Mouse (Mus musculus) ES-Bruce4 (cell line): ENCODE measurements around the gene Tas2r135. TPM values are rescaled to one million over a fixed set of nuclear protein-coding genes. Genes with fewer than 3 reads are reported as not detected.

Source experiments
- H3K27ac ChIP-seq: 2 replicates; pipeline ENCODE4 v1.5.1; 2012; ENCODE audit warnings: low read length, inconsistent platforms; ENCODE audit not compliant: insufficient read depth
- H3K27me3 ChIP-seq: 2 replicates; pipeline ENCODE4 v1.6.1; 2012; ENCODE audit warnings: mild to moderate bottlenecking, low read length, inconsistent platforms; ENCODE audit not compliant: control insufficient read depth, poor library complexity, insufficient read depth, severe bottlenecking
- H3K36me3 ChIP-seq: 2 replicates; pipeline ENCODE4 v1.6.1; 2012; ENCODE audit warnings: inconsistent platforms, mild to moderate bottlenecking, low read length, moderate library complexity; ENCODE audit not compliant: control insufficient read depth, poor library complexity, insufficient read depth, severe bottlenecking
- H3K4me1 ChIP-seq: one replicate; pipeline ENCODE4 v1.8.1; 2011; ENCODE audit warnings: low read length; ENCODE audit not compliant: control insufficient read depth, insufficient read depth
- H3K4me3 ChIP-seq: 2 replicates; pipeline ENCODE4 v1.5.1; 2011; ENCODE audit warnings: low read depth, mild to moderate bottlenecking, low read length
- H3K9ac ChIP-seq: 2 replicates; pipeline ENCODE4 v1.6.1; 2012; ENCODE audit warnings: low read depth, mild to moderate bottlenecking, inconsistent platforms; ENCODE audit not compliant: poor library complexity, severe bottlenecking
- H3K9me3 ChIP-seq: replicated peaks from 2 replicates; pipeline ENCODE4 v1.6.1; 2012; ENCODE audit warnings: mild to moderate bottlenecking, low read length, inconsistent platforms; ENCODE audit not compliant: control insufficient read depth, poor library complexity, insufficient read depth, severe bottlenecking
- CTCF ChIP-seq: IDR thresholded peaks from one replicate; pipeline ENCODE4 v1.8.1; 2011; ENCODE audit warnings: low read depth, low read length
- EP300 ChIP-seq: IDR thresholded peaks from 2 replicates; pipeline ENCODE4 v1.6.1; 2011; ENCODE audit warnings: low read depth, low read length; ENCODE audit not compliant: insufficient read depth
- POLR2A ChIP-seq: IDR thresholded peaks from one replicate; pipeline ENCODE4 v1.8.1; 2011; ENCODE audit warnings: low read length; ENCODE audit not compliant: insufficient read depth
- polyA plus RNA-seq: library from polyadenylated mRNA; stranded (reverse); fragments of >200 nt; gene quantifications from 2 replicates; pipeline ENCODE4 v1.2.4, GENCODE M21; 2011; ENCODE audit warnings: low read depth; ENCODE audit not compliant: missing spikeins, insufficient read depth, insufficient read length

The Tas2r135 gene
- polyA plus RNA-seq, 1 experiment, result not detected

DNA sequence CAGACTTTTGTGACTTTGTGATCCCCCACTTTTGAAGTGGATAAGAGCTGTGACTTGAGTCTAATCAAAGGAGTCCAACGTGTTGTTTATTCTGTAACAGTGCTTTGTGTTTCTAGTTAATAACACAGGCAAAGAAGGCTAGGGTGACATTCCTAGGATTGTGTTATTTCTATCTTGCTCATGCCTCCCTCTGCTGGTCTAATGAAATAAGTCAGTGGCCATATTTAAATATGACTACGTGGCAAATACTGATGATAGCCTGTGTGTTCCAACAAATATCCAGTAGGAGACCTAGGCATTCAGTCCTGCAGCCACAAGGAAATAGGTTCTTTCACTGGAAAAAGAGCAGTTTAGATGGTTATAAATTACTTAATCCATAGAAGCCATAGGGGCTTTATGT, 28.3 kb downstream of the Tas2r135 start:
- no peaks in the 10 kb centered on the region for H3K9me3 ChIP-seq
- TF ChIP-seq POLR2A (no peak), CTCF (no peak), EP300 (no peak)
- H3K4me1 ChIP-seq, result no peaks in the 10 kb centered on the region
- H3K4me3 ChIP-seq, result no peak overlapping the region
- H3K36me3 ChIP-seq, result no peaks in the 10 kb centered on the region
- no peak overlapping the region for H3K9ac ChIP-seq
- H3K27me3 ChIP-seq, result no peaks in the 10 kb centered on the region
- H3K27ac ChIP-seq, result no peak overlapping the region

DNA sequence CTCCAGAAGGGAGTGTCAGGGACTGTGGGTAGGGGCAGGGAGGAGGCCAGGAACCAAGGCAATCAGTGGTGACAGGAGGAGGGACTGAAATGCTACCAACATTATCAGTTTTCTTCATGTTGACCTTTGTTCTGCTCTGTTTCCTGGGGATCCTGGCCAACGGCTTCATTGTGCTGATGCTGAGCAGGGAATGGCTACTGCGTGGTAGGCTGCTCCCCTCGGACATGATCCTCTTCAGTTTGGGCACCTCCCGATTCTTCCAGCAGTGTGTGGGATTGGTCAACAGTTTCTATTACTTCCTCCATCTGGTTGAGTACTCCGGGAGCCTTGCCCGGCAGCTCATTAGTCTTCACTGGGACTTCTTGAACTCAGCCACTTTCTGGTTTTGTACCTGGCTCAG, 29.2 kb downstream of the Tas2r135 start, which contains the start of gene Tas2r126:
Gene Tas2r126 (plus strand): TSS at position 90 of the 400 bp plus-strand sequence.
- H3K9ac ChIP-seq, result no peak within 1 kb of the TSS
- no peak within 1 kb of the TSS for H3K4me3 ChIP-seq
- no peaks in the 10 kb centered on the region for H3K36me3 ChIP-seq
- no peaks in the 10 kb centered on the region for H3K27me3 ChIP-seq
- no peak within 1 kb of the TSS for H3K27ac ChIP-seq
- no peaks in the 10 kb centered on the region for H3K4me1 ChIP-seq
- H3K9me3 ChIP-seq, result no peaks in the 10 kb centered on the region
- TF ChIP-seq CTCF (no peak), EP300 (no peak), POLR2A (no peak)

DNA sequence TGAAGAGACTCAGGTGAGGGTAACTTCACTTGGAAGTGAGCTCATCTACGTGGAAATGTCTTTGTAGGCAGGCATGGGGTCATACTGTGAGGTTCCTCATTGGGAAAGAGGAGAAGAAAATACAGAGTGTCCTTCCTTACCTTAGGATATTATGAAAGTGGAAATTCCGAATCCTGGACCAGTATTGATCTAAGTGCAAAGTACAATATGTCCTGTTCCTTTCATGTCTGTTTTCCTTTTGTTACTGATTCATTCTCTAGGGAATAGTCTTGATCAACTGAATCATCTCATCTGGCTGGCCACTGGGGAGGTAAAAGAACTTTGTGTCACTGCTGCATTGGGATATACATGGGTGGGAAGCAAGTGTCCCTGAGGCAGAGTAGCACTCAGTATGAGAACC, 30.3 kb downstream of the Tas2r135 start:
- no peak overlapping the region for H3K27ac ChIP-seq
- no peak overlapping the region for H3K9ac ChIP-seq
- no peaks in the 10 kb centered on the region for H3K4me1 ChIP-seq
- no peaks in the 10 kb centered on the region for H3K27me3 ChIP-seq
- H3K4me3 ChIP-seq, result no peak overlapping the region
- H3K9me3 ChIP-seq, result no peaks in the 10 kb centered on the region
- H3K36me3 ChIP-seq, result no peaks in the 10 kb centered on the region
- no peak for TF ChIP-seq EP300
- no peak for TF ChIP-seq CTCF
- TF ChIP-seq POLR2A, result no peak

DNA sequence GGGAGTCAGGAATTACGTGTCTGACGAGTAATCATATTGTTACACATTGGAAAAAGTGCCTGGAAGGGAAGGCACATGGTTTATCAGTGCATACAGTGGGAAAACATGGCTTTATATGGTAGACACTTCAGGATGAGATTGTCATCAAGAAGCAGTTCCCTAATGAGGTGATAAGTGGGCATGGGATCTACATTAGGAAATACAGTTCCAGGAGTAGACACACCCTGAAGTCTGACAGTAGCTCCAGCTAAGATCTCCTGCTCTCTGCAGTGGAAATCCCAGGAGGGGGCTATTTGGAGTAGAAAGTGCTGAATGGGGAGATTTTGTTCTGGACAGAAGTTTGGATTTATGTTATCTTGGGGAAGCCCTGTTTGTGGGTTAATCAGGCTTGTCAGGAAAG, 36.2 kb downstream of the Tas2r135 start:
- H3K9ac ChIP-seq, result no peak overlapping the region
- H3K27me3 ChIP-seq, result no peaks in the 10 kb centered on the region
- H3K36me3 ChIP-seq, result no peaks in the 10 kb centered on the region
- no peak overlapping the region for H3K4me3 ChIP-seq
- no peak overlapping the region for H3K27ac ChIP-seq
- TF ChIP-seq EP300 (no peak), POLR2A (no peak), CTCF (no peak)
- no peaks in the 10 kb centered on the region for H3K4me1 ChIP-seq
- H3K9me3 ChIP-seq, result no peaks in the 10 kb centered on the region

DNA sequence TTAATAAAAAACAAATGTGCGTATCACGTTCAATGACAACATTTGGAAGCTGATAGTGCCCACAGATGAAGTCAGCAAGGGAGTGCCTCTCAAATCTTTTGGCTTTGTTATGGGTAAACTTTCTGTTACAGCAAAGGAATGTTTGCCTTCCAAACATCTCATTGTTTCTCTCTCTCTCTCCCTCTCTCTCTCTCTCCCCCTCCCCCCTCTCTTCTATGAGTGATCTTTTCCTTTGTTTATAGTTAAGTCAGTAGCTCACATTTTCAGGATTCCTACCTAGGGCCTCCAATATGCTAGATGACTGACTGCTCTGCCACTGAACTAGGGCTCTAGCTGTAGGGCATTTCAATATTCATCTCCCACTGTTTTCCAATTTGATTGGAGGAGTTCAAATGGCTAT, 39.3 kb downstream of the Tas2r135 start:
- no peaks in the 10 kb centered on the region for H3K36me3 ChIP-seq
- no peak overlapping the region for H3K4me3 ChIP-seq
- no peak overlapping the region for H3K27ac ChIP-seq
- H3K27me3 ChIP-seq, result no peaks in the 10 kb centered on the region
- no peak for TF ChIP-seq CTCF
- TF ChIP-seq POLR2A, result no peak
- no peak for TF ChIP-seq EP300
- H3K9ac ChIP-seq, result no peak overlapping the region
- no peaks in the 10 kb centered on the region for H3K4me1 ChIP-seq
- no peaks in the 10 kb centered on the region for H3K9me3 ChIP-seq

DNA sequence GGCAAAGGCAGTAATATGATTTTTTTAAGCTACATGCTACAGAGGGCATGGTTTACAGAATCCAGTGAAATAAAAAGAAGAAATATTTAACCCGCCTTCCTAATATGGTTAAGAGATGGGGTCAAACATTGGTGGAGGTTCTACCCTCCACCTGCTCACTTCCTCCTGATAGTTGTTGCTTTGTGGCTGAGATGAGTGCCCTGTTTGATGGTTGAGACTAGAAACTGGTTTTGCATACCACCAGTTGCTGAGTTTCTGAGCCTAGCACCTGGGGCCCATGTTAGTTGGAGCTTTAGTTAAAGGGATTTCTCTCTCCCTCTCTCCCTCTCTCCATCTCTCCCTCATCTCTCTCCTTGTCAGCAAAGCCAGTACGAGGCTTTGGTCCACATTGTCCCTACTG, 42.1 kb downstream of the Tas2r135 start:
- H3K4me1 ChIP-seq, result no peaks in the 10 kb centered on the region
- no peaks in the 10 kb centered on the region for H3K27me3 ChIP-seq
- no peak overlapping the region for H3K4me3 ChIP-seq
- H3K36me3 ChIP-seq, result no peaks in the 10 kb centered on the region
- TF ChIP-seq CTCF, result no peak
- TF ChIP-seq POLR2A, result no peak
- TF ChIP-seq EP300, result no peak
- H3K9me3 ChIP-seq, result no peaks in the 10 kb centered on the region
- no peak overlapping the region for H3K9ac ChIP-seq
- no peak overlapping the region for H3K27ac ChIP-seq

Other genes starting within 250 kb of the Tas2r135 start
- gene Tas2r144, start 190.1 kb upstream of the Tas2r135 start, polyA plus RNA-seq, result not detected in 2 replicates
- 14.8 and 15.0 TPM in 2 replicates for gene Gstk1, start 159.5 kb upstream of the Tas2r135 start, polyA plus RNA-seq
- 1.9 and 2.1 TPM in 2 replicates for gene Tmem139, start 143.5 kb upstream of the Tas2r135 start, polyA plus RNA-seq
- gene Casp2, start 140.4 kb upstream of the Tas2r135 start, polyA plus RNA-seq, result 37.3 and 37.8 TPM in 2 replicates
- 4.5 and 7.0 TPM in 2 replicates for gene Clcn1, start 118.7 kb upstream of the Tas2r135 start, polyA plus RNA-seq
- gene Fam131b, start 80.8 kb upstream of the Tas2r135 start, polyA plus RNA-seq, result 0.63 and 1.3 TPM in 2 replicates
- 42.6 and 52.2 TPM in 2 replicates for gene Zyx, start 55.8 kb upstream of the Tas2r135 start, polyA plus RNA-seq
- gene Epha1, start 32.2 kb upstream of the Tas2r135 start, polyA plus RNA-seq, result 19.3 and 20.6 TPM in 2 replicates
- 1.5 TPM in 1 of 2 replicates, not detected in the other for gene Tas2r143, start 5.2 kb upstream of the Tas2r135 start, polyA plus RNA-seq
- gene Tas2r126, start 29.1 kb downstream of the Tas2r135 start, polyA plus RNA-seq, result not detected in 2 replicates
- not detected in 2 replicates for gene Olfr458, start 59.8 kb downstream of the Tas2r135 start, polyA plus RNA-seq
- not detected in 2 replicates for gene Olfr457, start 70.9 kb downstream of the Tas2r135 start, polyA plus RNA-seq
- not detected in 2 replicates for gene Olfr456, start 81.8 kb downstream of the Tas2r135 start, polyA plus RNA-seq
- not detected in 2 replicates for gene Olfr455, start 142.2 kb downstream of the Tas2r135 start, polyA plus RNA-seq
- gene Tcaf3, start 192.3 kb downstream of the Tas2r135 start, polyA plus RNA-seq, result not detected in 2 replicates
- 3.4 and 4.5 TPM in 2 replicates for gene Tcaf2, start 239.8 kb downstream of the Tas2r135 start, polyA plus RNA-seq